Mouse (Mus musculus) layer of hippocampus, postnatal 36 days (tissue): ENCODE results near the gene Mlip. TPM values are rescaled to one million over a fixed set of nuclear protein-coding genes. Genes with fewer than 3 reads are reported as not detected.
"Not testable (repeated sequence)": the region's sequence is repeated elsewhere in the genome, so short reads cannot be mapped to it uniquely, and the experiment has no call there.

ENCODE experiments used
- DNase-seq, 2 experiments: peaks; one replicate each; pipeline ENCODE4 v3.0.0; 2022
- total RNA-seq, 2 experiments: library from RNA; stranded (reverse); gene quantifications; 2 replicates each; pipeline ENCODE4 v1.2.3; 2021

Gene Mlip
- total RNA-seq, 2 experiments from 2014 or later, result 41.6 to 48.2 TPM

DNA sequence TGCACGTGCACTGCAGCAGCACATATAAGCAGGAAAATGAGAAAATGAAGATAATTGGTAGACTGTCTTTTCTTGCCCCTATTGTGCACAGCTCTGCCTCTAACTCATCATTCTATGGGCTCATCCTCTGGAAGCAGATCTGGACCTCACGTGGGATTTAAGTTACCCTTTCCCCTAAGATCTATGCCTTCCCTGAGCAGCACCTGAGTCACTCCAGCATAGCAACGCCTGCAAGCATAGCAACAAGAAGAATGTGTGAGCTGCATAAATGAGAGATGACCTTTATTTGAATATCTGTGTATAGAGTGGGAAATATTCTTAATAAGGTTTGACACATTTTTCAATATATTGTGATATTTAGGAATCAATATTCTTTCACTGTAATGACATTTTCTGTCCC lies 176.9 kb downstream of the Mlip start:
- DNase-seq, result no peak

DNA sequence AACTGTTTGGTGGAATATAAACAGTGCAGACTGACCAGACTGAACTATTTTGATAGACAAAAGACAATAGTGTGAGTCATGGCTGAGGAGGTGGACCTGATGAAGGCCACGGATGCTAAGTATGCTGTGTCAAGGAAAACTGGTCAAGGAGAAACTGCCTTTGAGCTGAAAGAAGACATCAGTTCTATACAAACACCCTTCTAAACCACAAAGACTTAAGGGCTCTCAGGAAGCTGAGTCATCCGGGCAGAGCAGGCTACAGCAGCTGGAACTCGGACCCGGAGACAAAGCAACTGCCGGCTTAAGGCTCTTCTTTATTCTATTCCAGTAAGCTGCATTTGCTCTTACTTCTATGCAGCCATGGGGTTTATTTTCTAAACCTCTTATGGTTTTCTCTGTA lies 180.7 kb downstream of the Mlip start:
- no peak for DNase-seq

DNA sequence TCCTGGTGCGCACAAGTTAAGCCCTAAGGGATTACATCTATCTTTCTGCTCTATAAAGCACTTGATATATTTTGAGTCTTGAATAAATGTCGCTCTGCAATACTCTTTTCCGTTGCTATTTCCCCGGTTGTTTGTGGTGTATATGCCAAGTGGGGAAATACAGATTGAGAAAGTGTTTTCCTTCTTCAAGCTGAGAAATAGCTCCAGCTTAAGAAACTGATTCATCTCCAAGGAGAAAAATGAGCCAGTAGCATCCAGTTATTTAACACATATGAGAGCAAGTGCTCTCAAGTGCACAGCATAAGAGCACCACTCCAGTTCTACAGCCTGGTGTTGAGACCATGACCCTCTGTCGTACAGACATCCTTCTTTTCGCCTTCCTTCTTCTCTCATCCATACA lies 186.9 kb downstream of the Mlip start:
- DNase-seq, result no peak

DNA sequence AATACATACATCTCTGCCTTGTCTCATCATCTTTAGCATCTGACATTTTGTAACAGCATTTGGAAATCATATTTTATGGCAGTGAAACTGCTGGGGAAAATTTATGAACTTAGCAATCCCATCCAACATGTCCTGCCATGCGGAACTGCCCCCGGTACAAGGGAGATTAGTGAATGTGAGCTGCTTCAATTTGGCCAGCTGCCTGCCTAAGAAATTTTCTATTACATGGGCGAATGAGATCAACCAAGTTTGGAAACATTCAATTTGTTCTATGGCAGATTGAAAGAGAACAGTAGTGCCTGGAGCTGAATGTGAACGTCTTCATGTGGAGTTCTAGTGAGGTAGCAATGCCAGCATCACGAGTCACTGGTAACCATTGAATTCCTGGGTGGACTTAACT lies 191.0 kb downstream of the Mlip start:
- no peak for DNase-seq

DNA sequence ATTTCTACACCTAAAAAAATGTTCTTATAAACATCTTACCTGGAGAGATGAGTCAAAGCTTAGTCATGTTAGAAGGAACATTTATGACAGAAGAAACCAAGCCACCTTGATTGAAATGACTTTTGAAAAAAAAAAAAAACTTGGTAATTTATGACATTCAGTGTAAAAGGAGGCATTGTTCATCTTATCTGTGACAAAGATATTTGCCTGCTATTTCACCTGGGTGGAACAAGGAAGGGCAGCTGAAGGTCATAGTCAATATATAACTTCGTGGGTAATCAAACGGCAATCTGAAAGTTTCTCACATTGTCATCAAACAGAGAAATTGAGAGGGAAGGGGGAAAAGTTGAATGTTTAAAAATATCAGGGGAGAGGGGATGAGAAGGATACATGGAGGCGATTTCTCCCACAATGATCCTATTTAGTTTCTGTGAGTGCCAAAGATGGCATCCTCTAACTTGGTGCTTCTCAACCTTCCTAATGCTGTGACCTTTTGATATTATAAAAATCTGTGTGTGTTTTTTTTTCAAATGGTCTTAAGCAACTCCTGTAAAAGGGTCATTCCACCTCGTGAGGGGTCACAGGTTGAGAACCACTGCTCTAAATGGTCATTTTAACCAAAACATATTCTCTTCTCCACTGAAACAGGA lies 192.4 kb downstream of the Mlip start:
- DNase-seq, result no peak

DNA sequence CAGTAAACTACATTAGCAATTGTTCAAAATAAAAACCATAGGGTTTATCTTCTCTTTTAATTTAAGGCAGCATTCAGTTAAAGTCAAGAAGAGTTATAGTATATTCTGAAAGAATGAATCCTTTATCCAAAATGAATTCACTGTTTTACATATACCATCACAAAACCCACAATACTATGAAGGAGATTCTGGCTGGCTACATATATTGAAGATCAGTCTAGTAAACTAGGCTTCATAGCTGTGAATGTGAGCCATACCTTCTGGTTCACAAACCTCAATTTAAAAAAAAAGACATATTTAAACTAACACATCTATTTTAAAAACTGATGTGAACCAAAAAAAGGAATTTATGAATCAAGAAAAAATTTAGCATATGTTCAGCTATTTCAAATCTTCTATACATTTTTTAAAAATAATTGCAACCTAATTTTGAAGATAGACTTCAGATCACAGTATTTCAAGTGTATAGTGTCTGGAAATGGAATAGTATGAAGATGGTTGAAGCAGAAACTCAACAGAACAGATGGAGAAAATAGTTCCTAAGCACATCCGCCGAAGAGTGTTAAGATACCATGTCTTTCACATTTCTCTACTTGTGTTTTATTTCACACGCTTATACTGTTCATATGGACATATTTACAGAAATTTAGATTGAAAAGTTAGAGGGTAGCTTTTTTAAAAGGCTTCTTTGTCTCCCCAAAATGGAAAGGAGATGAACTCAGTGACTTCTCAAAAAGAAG lies 204.1 kb downstream of the Mlip start:
- DNase-seq, result no peak

DNA sequence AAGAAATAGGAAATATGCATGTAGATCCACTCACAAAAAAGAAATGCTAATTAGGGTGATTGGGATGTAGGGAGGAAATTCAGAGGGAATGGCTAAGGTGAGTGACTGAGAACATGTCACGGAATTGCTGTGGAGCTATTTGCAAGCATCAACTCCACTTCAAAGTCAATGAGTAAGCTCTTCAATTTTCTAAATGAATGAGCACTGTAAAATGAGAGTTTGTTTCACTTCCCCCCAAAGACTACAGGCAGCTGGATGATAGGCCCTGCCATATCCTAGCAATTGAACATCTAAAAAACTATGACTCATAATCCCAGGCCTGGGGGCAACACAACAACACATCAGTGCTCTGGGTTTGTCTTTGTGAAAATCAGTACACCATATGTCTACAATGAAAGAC lies 233.0 kb downstream of the Mlip start:
- DNase-seq, result no peak

DNA sequence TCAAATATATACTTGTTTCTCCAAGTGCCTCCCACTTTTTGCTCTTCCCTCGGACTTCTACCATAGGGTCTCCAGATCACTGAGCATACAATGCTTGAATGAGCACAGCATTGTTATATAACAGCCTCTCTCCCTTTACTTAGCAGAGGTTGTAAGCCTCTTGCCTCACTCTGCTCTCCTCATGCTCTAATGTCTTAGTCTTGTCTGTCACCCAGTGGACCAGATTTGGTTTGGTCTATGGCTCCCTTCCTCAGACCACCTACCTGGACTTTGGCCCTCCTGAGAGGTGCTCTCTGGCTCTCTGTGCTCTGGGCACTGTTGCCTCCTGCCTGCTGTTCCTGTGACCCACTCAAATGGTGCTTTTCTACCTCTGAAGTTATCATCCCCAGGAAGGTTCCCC lies 255.9 kb downstream of the Mlip start:
- DNase-seq, result no peak

DNA sequence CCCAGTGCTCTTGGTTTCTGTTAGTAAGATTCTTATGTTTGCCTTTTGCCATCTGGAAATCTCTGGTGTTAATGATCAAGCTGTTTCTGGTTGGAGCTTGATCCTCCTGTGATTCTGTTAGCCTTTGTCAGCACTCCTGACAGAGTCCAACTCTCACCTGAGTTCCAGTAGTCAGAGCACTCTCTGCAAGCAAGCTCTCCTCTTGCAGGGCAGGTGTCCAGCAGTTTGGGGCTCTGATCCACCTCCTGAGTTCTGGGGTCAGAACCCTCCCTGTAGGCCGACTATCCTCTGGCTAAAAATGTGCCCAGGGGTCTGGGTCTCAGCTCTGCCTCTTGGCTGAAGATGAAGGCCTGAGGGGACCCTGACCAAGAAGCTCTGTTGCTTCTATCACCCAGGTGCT lies 269.5 kb downstream of the Mlip start:
- not testable (repeated sequence) for DNase-seq

DNA sequence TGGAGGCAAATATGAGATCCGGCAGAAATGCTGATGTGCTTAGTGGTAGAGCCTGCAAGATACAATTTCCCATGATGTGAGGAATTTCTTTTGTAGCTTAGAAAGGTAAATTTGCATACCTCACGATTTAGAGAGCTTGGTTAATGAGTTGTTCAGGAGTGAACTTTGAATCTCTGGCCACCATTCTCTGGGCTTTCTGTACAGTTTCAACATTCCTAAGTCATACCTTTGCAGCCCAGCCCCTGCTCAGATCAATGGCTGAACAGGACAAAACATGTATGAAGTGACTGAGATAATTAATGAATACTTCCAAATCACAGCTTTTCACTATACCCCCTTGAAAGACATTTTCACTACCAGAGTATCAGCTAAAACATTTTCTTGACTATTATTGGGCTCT lies 281.1 kb downstream of the Mlip start:
- DNase-seq, result no peak

DNA sequence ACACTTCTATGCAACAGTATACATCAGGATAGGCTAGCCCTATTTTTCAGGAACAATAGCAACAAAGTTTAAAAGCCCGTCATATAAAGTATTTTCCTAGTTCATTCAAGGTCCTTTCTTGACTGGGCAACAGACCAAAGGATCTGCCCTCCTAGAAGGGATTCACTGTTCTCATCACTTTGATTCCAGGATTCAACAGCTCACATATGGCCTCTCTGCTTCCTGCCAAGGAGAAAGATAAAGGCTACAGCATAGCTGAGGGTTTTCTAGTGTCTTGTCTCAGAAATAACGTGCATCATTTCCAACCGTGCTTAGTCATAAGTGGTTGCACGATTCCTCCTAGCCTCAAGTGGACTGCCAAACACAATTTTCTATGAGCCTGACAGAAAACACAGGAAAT lies 296.2 kb downstream of the Mlip start:
- no peak for DNase-seq

DNA sequence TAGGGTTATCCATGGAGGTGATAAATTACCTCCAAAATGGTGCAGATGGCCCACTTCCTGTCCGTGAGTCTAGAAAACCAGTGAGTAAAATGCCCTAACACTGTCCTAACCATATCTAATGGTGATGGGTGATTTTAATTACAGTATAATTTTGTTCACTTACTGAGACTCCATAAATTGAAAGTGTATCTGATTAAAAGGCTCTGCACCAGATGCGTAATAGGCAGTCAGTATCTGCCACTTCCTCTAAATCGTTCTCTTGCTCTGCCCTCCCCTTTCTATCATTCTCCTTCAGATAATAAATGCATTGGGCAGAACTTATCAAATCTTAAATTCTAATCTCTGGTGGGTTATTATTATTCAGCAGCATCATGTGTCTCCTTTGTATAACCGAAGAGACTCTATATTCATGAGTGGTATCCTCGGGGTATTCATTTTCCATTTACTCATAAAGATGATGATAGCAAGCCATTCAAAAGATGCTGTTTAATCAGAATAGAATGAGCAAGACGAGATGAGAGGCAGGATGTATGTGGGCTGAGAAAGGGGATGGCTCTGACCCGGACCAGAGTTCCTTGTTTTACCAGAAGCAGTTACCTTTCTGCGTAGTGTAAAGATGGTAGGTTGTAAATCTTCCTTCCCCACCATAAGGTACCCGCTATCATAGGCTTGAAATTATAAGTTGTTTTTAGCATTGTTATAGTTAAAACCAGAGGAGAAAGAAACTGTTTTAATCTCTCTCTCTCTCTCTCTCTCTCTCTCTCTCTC lies 298.2 kb downstream of the Mlip start:
- no peak for DNase-seq

Other genes starting within 250 kb of the Mlip start
- 1 to 10 TPM; 7.8 to 8.0 TPM for gene Lrrc1, start 191.9 kb upstream of the Mlip start, total RNA-seq